Mouse (Mus musculus) ES-E14 (cell line): ENCODE results near the gene B3galt1. TPM values are rescaled to one million over a fixed set of nuclear protein-coding genes. Genes with fewer than 3 reads are reported as not detected.

Experiments used
- DNase-seq: peaks from one replicate; pipeline ENCODE4 v3.0.0-alpha.2; 2013; ENCODE audit warnings: low read depth, low spot score
- H3K27ac ChIP-seq: 2 replicates; pipeline ENCODE4 v1.5.1; 2012; ENCODE audit warnings: low read depth, mild to moderate bottlenecking, low read length, moderate library complexity, mixed read lengths; ENCODE audit not compliant: poor library complexity, insufficient read depth, severe bottlenecking
- H3K36me3 ChIP-seq: 2 replicates; pipeline ENCODE4 v1.6.1; 2012; ENCODE audit warnings: mild to moderate bottlenecking, low read length, moderate library complexity, mixed read lengths; ENCODE audit not compliant: control insufficient read depth, poor library complexity, insufficient read depth, severe bottlenecking
- H3K4me1 ChIP-seq, 2 experiments: fragments of 150-350 bp in 1 of 2; sonication (generic) in 1 of 2; 2 replicates each; pipeline ENCODE4 v1.6.1; 2012; ENCODE audit warnings: low read length in 2 of 2, mild to moderate bottlenecking in 1 of 2, mixed read lengths in 1 of 2; ENCODE audit not compliant: control insufficient read depth in 2 of 2, insufficient read depth in 2 of 2, poor library complexity in 1 of 2
- H3K4me3 ChIP-seq, 2 experiments: fragments of 150-350 bp in 1 of 2; sonication (generic) in 1 of 2; 2 replicates each; pipeline ENCODE4 v1.5.1; 2012; ENCODE audit warnings: low read length in 2 of 2, low read depth in 1 of 2, mild to moderate bottlenecking in 1 of 2, mixed read lengths in 1 of 2; ENCODE audit not compliant: insufficient read depth in 1 of 2, poor library complexity in 1 of 2, severe bottlenecking in 1 of 2
- H3K9ac ChIP-seq: 2 replicates; pipeline ENCODE4 v1.6.1; 2012; ENCODE audit warnings: low read depth, mild to moderate bottlenecking, low read length, mixed read lengths; ENCODE audit not compliant: poor library complexity, insufficient read depth, severe bottlenecking
- H3K9me3 ChIP-seq: fragments of 150-350 bp; sonication (generic); 2 replicates; pipeline ENCODE4 v1.6.1; 2012; ENCODE audit warnings: low read depth, mild to moderate bottlenecking, low read length; ENCODE audit not compliant: control insufficient read depth, insufficient read depth
- CHD2 ChIP-seq: IDR thresholded peaks from 2 replicates; pipeline ENCODE4 v1.6.1; 2014; ENCODE audit warnings: mild to moderate bottlenecking, low read depth, low read length, inconsistent platforms
- HCFC1 ChIP-seq: IDR thresholded peaks from 2 replicates; pipeline ENCODE4 v1.6.1; 2012; ENCODE audit warnings: low read length, inconsistent platforms, borderline replicate concordance; ENCODE audit not compliant: insufficient read depth
- MAFK ChIP-seq: IDR thresholded peaks from 2 replicates; pipeline ENCODE4 v1.6.1; 2014; ENCODE audit warnings: mild to moderate bottlenecking, low read depth, low read length, inconsistent platforms; ENCODE audit not compliant: insufficient read depth
- ZC3H11A ChIP-seq: IDR thresholded peaks from 2 replicates; pipeline ENCODE4 v1.6.1; 2012; ENCODE audit warnings: low read depth, mild to moderate bottlenecking, inconsistent platforms, low read length, borderline replicate concordance
- ZNF384 ChIP-seq: IDR thresholded peaks from 2 replicates; pipeline ENCODE4 v1.6.1; 2012; ENCODE audit warnings: low read depth, low read length, inconsistent platforms
- in situ Hi-C, 2 experiments: fragments of 600-800 bp; cut with MboI; formaldehyde crosslinking; loops; one replicate each; pipeline ENCODE4 v1.15.1; 2025; ENCODE audit warnings: low sequenced_read_pairs in 2 of 2, inconsistent platforms in 1 of 2; ENCODE audit not compliant: unreplicated experiment in 2 of 2
- total RNA-seq: library from RNA; depleted of rRNA; stranded (reverse); fragments of 300-350 nt; gene quantifications from 2 replicates; pipeline ENCODE4 v1.2.3, GENCODE M21; 2012

Gene B3galt1
- total RNA-seq, 1 experiment, result 1.5 TPM

DNA sequence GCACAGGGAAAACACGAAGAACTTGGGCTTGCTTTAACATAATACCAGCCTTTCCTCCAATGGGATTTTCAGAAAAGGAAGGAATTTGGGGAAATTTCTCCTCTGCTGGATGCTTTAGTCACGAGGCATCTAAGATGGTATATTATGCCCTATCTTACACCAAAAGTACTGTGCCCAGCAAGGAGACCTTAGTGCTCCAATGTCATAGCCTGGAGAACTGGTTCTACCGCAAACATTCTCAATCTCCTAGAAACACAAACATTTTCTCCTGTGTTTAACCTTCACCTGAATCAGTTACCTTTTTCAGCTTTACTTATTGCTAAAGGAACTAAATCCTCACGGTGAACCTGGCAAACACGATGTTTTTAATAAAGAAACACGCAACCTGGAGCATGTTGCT is 486.8 kb downstream of the B3galt1 start:
- H3K9ac ChIP-seq, result no peak overlapping the region
- H3K4me1 ChIP-seq, result no peaks in the 10 kb centered on the region
- in situ Hi-C loops, result no loop called here
- H3K9me3 ChIP-seq, result no peaks in the 10 kb centered on the region
- no peak overlapping the region for H3K27ac ChIP-seq
- no peak for TF ChIP-seq CHD2
- no peak for TF ChIP-seq MAFK
- TF ChIP-seq ZNF384, result no peak
- TF ChIP-seq ZC3H11A, result no peak
- no peak for TF ChIP-seq HCFC1
- no peaks in the 10 kb centered on the region for H3K36me3 ChIP-seq
- no peak for DNase-seq
- H3K4me3 ChIP-seq, result no peak overlapping the region

DNA sequence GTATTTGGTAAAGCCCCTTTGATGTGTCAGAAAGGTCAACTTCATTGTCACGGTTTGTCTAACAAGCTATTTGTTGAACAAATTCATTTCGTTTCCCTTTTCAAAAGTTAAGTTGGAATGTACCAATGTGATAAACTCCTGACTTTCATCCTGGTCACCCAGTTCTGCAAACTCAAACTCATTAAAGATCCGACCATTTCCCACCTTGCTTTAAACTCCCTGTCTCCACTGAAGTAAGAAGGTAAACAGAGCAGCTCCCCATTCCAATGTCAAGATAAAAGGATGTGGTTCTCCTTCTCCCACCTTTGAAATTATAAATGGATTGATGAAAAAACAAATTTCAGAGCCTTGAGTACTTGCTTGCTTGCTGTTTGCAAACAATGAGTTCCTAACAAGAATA is 487.6 kb downstream of the B3galt1 start:
- DNase-seq, result no peak
- Histone ChIP-seq H3K27ac (no peak overlapping the region), H3K4me1 (no peaks in the 10 kb centered on the region), H3K9ac (no peak overlapping the region), H3K4me3 (no peak overlapping the region), H3K9me3 (no peaks in the 10 kb centered on the region), H3K36me3 (no peaks in the 10 kb centered on the region)
- TF ChIP-seq ZC3H11A (no peak), CHD2 (no peak), MAFK (no peak), ZNF384 (no peak), HCFC1 (no peak)
- in situ Hi-C loops, result no loop called here

DNA sequence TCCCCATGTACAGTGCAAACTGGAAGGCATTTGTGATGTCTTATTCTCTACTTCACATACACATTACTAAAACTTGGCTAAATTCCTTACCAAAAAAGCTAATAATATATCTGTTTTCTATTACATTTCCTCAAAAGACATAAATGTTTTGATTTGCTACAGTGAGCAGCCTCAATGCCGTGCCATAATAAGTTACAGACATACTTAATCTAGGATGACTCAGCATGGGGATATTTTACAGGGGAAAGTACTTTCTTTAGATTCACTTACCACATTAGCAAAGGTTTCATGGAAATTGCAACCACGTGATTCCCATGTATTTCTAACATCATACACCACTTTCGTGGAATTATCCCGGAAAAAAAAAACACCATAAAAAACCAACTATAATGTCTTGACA is 495.7 kb downstream of the B3galt1 start:
- no peaks in the 10 kb centered on the region for H3K36me3 ChIP-seq
- in situ Hi-C loops, result no loop called here
- no peak overlapping the region for H3K27ac ChIP-seq
- DNase-seq, result no peak
- H3K4me1 ChIP-seq, result no peaks in the 10 kb centered on the region
- H3K9me3 ChIP-seq, result no peaks in the 10 kb centered on the region
- no peak overlapping the region for H3K4me3 ChIP-seq
- no peak overlapping the region for H3K9ac ChIP-seq
- no peak for TF ChIP-seq MAFK
- no peak for TF ChIP-seq ZC3H11A
- no peak for TF ChIP-seq HCFC1
- TF ChIP-seq ZNF384, result no peak
- TF ChIP-seq CHD2, result no peak

DNA sequence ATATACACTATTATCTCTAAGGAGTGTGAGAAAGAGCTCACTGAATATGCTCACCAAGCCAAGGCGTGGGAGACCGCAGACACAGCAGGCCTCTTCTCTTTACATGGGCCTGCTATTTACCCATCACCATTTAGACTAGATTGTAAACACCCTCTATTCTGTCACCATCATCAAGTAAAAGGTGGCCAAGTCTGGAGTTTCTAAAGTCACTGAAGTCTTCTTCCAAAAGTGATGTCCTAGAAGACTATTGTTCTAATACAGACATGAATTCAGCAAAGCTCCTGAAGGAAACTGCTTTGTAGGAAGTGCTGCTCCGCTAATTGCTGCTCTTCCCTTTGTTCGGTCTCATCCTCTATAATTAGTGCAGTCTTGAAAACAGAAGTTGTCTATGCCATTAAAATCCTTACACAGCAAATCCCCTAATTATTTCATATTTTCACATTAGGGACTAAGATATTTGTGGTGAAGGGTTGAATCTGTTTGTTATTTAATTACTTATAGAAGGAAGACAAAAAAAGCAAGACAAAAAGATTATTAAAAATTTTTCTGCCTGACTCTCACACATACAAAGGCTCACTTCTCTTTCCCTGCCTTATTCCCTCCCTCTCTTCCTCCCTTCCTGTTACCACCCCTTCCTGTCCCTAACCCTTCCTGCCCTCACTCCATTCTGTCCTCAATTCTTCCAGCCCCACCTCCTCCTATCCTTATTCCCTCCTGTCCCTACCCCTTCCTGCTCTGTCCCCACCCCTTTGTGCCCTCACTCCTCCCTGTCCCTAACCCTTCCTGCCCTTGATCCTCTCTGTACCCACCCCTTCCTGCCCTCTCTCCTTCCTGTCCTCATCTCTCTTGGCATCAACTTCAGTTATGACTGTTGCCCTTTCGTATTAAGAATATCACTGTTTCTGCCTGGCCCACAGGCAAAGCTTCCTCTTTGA is 514.0 kb downstream of the B3galt1 start:
- in situ Hi-C loops, result no loop called here
- TF ChIP-seq ZNF384 (no peak), MAFK (no peak), ZC3H11A (no peak), HCFC1 (no peak), CHD2 (no peak)

More for the DNA sequence above, 514.0 kb downstream of the B3galt1 start:
- Histone ChIP-seq H3K9ac (no peak overlapping the region), H3K9me3 (no peaks in the 10 kb centered on the region), H3K27ac (no peak overlapping the region), H3K4me3 (no peak overlapping the region), H3K36me3 (no peaks in the 10 kb centered on the region), H3K4me1 (peaks cover 0 to 2% of the 10 kb centered on the region in 2 experiments; a peak in 1 of 4 replicates)
- DNase-seq, result no peak
